Mouse (Mus musculus): ENCODE data around the gene Pfn1.

GRCm38 (mm10) chr11:70646691-70647650, 7.5 kb downstream of the Pfn1 start, which contains the start of the genes Rnf167 and Slc25a11:
- TF ChIP-seq GATA1 (IDR thresholded peaks at IDR 0.05; ENCODE audit: borderline replicate concordance, low read length) (no peak), FLI1 (IDR thresholded peaks at IDR 0.05; ENCODE audit: low read length) (peak; percentile 42; the same call in 1 of the 2 replicates)

All from megakaryocyte, embryonic 14.5 days (primary cell).